Comparison of ENCODE assay signal across 8 mouse cellular contexts in genomic region chr4:43982053-43982732, GRCm38 (mm10). TPM values are rescaled to one million over a fixed set of nuclear protein-coding genes. Genes with fewer than 3 reads are reported as not detected.
A peak's percentile ranks its signal among the peaks of the same experiment; 100 is the strongest.
DNase-seq lines count a peak whose midpoint lies in the region; ATAC-seq and TF ChIP-seq lines count a peak whose summit lies in the region.

No protein-coding gene starts in this region.

- H3K4me2 ChIP-seq in hindbrain, embryonic 12.5 days (replicated peaks) = peak overlapping the region; percentile 58
- peak overlapping the region; percentile 46 for H3K4me2 ChIP-seq in lung, postnatal 0 days (replicated peaks; ENCODE audit: low read depth, low read length)

- peak overlapping the region; percentile 30 for H3K4me3 ChIP-seq in hindbrain, embryonic 12.5 days
- H3K4me3 ChIP-seq in lung, postnatal 0 days (ENCODE audit: low read depth, low read length) = no peak overlapping the region

- TF ChIP-seq EP300 in lung, postnatal 0 days (IDR thresholded peaks at IDR 0.05) = no peak

- 0 out of 2 replicates have a peak, but pooled peaks cover 4% of the 10 kb centered on the region for H3K36me3 ChIP-seq in hindbrain, embryonic 12.5 days
- no peaks in the 10 kb centered on the region for H3K36me3 ChIP-seq in lung, postnatal 0 days (ENCODE audit: insufficient read depth, low read length)

- no peaks in the 10 kb centered on the region for H3K27me3 ChIP-seq in Patski
- H3K27me3 ChIP-seq in hindbrain, embryonic 12.5 days = no peaks in the 10 kb centered on the region
- H3K27me3 ChIP-seq in lung, postnatal 0 days (replicated peaks; ENCODE audit: insufficient read depth, low read length) = no peaks in the 10 kb centered on the region

- no peaks in the 10 kb centered on the region for H3K9me3 ChIP-seq in hindbrain, embryonic 12.5 days (replicated peaks)
- H3K9me3 ChIP-seq in lung, postnatal 0 days (ENCODE audit: low read length) = no peaks in the 10 kb centered on the region

- peak overlapping the region; percentile 31; the same call in 1 of the 2 replicates for H3K27ac ChIP-seq in hindbrain, embryonic 12.5 days
- H3K27ac ChIP-seq in lung, postnatal 0 days (ENCODE audit: low read length) = no peak overlapping the region

- WGBS in hindbrain, embryonic 12.5 days = 3% methylated on average over 24 of the region's 24 CpGs
- under 1% methylated on average over 24 of the region's 24 CpGs for WGBS in lung, postnatal 0 days

- TF ChIP-seq CTCF in Patski (IDR thresholded peaks at IDR 0.05) = peak; percentile 80
- TF ChIP-seq CTCF in lung, postnatal 0 days (IDR thresholded peaks at IDR 0.05) = peak; percentile 99

- peak overlapping the region; percentile 57 for H3K9ac ChIP-seq in hindbrain, embryonic 12.5 days
- no peak overlapping the region; the same call in 1 of the 2 replicates for H3K9ac ChIP-seq in lung, postnatal 0 days (replicated peaks; ENCODE audit: low read depth)

- peaks cover 15% of the 10 kb centered on the region for H3K4me1 ChIP-seq in hindbrain, embryonic 12.5 days
- no peaks in the 10 kb centered on the region for H3K4me1 ChIP-seq in lung, postnatal 0 days (ENCODE audit: insufficient read depth, low read depth, low read length)

- DNase-seq in Patski (ENCODE audit: low read depth, low spot score) = no peak
- peak; percentile 96 to 98 for DNase-seq in cerebellum, postnatal 10 days
- DNase-seq in frontal cortex, postnatal 10 days (ENCODE audit: low spot score in 2 of 2) = peak; percentile 82 to 92
- peak; percentile 96 to 98 for DNase-seq in layer of hippocampus, postnatal 10 days (ENCODE audit: low spot score in 2 of 2)
- DNase-seq in lung, postnatal 0 days (ENCODE audit: low spot score) = peak; percentile 96
- DNase-seq in ovary, postnatal 14 days (ENCODE audit: low spot score) = peak; percentile 95
- peak; percentile 89 to 98 for DNase-seq in thymus, postnatal 10 days (ENCODE audit: low spot score in 2 of 2)

- ATAC-seq in Patski = peak; percentile 88
- peak; percentile 91 for ATAC-seq in hindbrain, embryonic 12.5 days (ENCODE audit: low FRiP score)
- ATAC-seq in lung, postnatal 0 days = peak; percentile 95

- in situ Hi-C loops in Patski (cut with MboI; ENCODE audit: low pct_unique_long_range_greater_than_20kb) = loop anchor here (5.0 kb wide), 1 partner anchor 55 kb away; no protein-coding TSS in a partner anchor

- CTCF ChIA-PET in Patski (lab: Charles Lee) = interaction anchor here (0.7 to 5.4 kb wide), 7 partner anchors 16 to 75 kb away, joined by 3 to 49 read pairs (median 3); no protein-coding TSS in a partner anchor

- POLR2A ChIA-PET in Patski (lab: Charles Lee) = interaction anchor here (0.9 to 1.1 kb wide), 3 partner anchors 25 to 66 kb away, joined by 3 to 4 read pairs (median 3); partner anchors contain the start of gene Glipr2

RNA-seq across cellular contexts. Expression of gene Ccin, which starts 1.1 kb away (rescaled TPM):
- 1.2 TPM for polyA plus RNA-seq in Patski (2021)
- not detected in 2 replicates for polyA plus RNA-seq in hindbrain, embryonic 12.5 days (2016; fragmentation: Nextera tagmentation; extraction: Ambion mirVana)
- not detected for total RNA-seq in layer of hippocampus, postnatal 10 days (2021)
- polyA plus RNA-seq in lung, postnatal 0 days (2015; fragmentation: Nextera tagmentation; extraction: Ambion mirVana) = not detected in 2 replicates

RNA-seq across cellular contexts. Expression of gene Clta, which starts 22.1 kb away (rescaled TPM):
- polyA plus RNA-seq in Patski (2021) = 363 TPM
- polyA plus RNA-seq in hindbrain, embryonic 12.5 days (2016; fragmentation: Nextera tagmentation; extraction: Ambion mirVana) = 266 and 282 TPM in 2 replicates
- 100 to 1,000 TPM; 325 to 347 TPM for total RNA-seq in layer of hippocampus, postnatal 10 days (2021)
- 209 and 221 TPM in 2 replicates for polyA plus RNA-seq in lung, postnatal 0 days (2015; fragmentation: Nextera tagmentation; extraction: Ambion mirVana)

RNA-seq across cellular contexts. Expression of gene Glipr2, which starts 25.0 kb away (rescaled TPM):
- 58.5 TPM for polyA plus RNA-seq in Patski (2021)
- polyA plus RNA-seq in hindbrain, embryonic 12.5 days (2016; fragmentation: Nextera tagmentation; extraction: Ambion mirVana) = 94.2 and 104 TPM in 2 replicates
- 1 to 10 TPM; 1.9 to 2.4 TPM for total RNA-seq in layer of hippocampus, postnatal 10 days (2021)
- 37.9 and 41.4 TPM in 2 replicates for polyA plus RNA-seq in lung, postnatal 0 days (2015; fragmentation: Nextera tagmentation; extraction: Ambion mirVana)
